Mouse (Mus musculus) liver, embryonic 14.5 days (tissue): ENCODE data around the gene Fsd1. TPM values are rescaled to one million over a fixed set of nuclear protein-coding genes. Genes with fewer than 3 reads are reported as not detected.

ENCODE experiments used
- ATAC-seq: fragments of 200-750 bp; cut with Nextera tagmentation; 2 replicates; pipeline ENCODE4 v1.8.0; 2017; ENCODE audit warnings: moderate number of reproducible peaks, mild to moderate bottlenecking, moderate library complexity; ENCODE audit not compliant: insufficient read depth
- DNase-seq, 3 experiments: peaks; one replicate each; pipeline ENCODE4 v3.0.0-alpha.2; 2012 to 2013; ENCODE audit warnings: low read depth in 3 of 3, low spot score in 3 of 3
- H3K27ac ChIP-seq: fragments of 300-500 bp; sonication (generic); 2 replicates; pipeline ENCODE4 v1.5.1; 2014; ENCODE audit warnings: moderate library complexity, mild to moderate bottlenecking, control low read depth, inconsistent platforms
- H3K27me3 ChIP-seq: fragments of 300-500 bp; sonication (generic); 2 replicates; pipeline ENCODE4 v1.6.1; 2014; ENCODE audit warnings: mild to moderate bottlenecking, low read length, moderate library complexity; ENCODE audit not compliant: control insufficient read depth, insufficient read depth
- H3K36me3 ChIP-seq: fragments of 300-500 bp; sonication (generic); replicated peaks from 2 replicates; pipeline ENCODE4 v1.6.1; 2014; ENCODE audit warnings: low read depth; ENCODE audit not compliant: control insufficient read depth, insufficient read depth
- H3K4me1 ChIP-seq, 2 experiments: fragments of 200-500 bp in 1 of 2; fragments of 300-500 bp in 1 of 2; sonication (generic) in 1 of 2; replicated peaks; 2 replicates each; pipeline ENCODE4 v1.6.1; 2012 to 2014; ENCODE audit warnings: antibody characterized with exemption in 1 of 2, inconsistent platforms in 1 of 2, low read length in 1 of 2; ENCODE audit not compliant: control insufficient read depth in 2 of 2, insufficient read depth in 2 of 2
- H3K4me2 ChIP-seq: fragments of 300-500 bp; sonication (generic); 2 replicates; pipeline ENCODE4 v1.6.1; 2014; ENCODE audit warnings: low read depth, mild to moderate bottlenecking, control low read depth, moderate library complexity
- H3K4me3 ChIP-seq, 2 experiments: fragments of 200-500 bp in 1 of 2; fragments of 300-500 bp in 1 of 2; sonication (generic) in 1 of 2; 2 replicates each; pipeline ENCODE4 v1.5.1; 2012 to 2014; ENCODE audit warnings: low read depth in 2 of 2, low read length in 2 of 2, mild to moderate bottlenecking in 2 of 2, control low read depth in 1 of 2, inconsistent platforms in 1 of 2, moderate library complexity in 1 of 2; ENCODE audit not compliant: insufficient read depth in 1 of 2
- H3K9ac ChIP-seq: fragments of 300-500 bp; sonication (generic); replicated peaks from 2 replicates; pipeline ENCODE4 v1.6.1; 2014; ENCODE audit warnings: mild to moderate bottlenecking, control low read depth, moderate library complexity
- H3K9me3 ChIP-seq: fragments of 300-500 bp; sonication (generic); 2 replicates; pipeline ENCODE4 v1.6.1; 2016; ENCODE audit warnings: low read length, mixed read lengths; ENCODE audit not compliant: control insufficient read depth
- CTCF ChIP-seq: IDR thresholded peaks from 2 replicates; pipeline ENCODE4 v1.5.1; 2016; ENCODE audit warnings: antibody characterized with exemption, low read depth, control low read depth
- EP300 ChIP-seq: IDR thresholded peaks from 2 replicates; pipeline ENCODE4 v1.6.1; 2016; ENCODE audit warnings: antibody characterized with exemption, low read depth
- WGBS: fragments of 180-500 bp; shearing (Covaris S2); extraction: QIAGEN DNeasy Blood & Tissue Kit; methylation state at CpG from one replicate; pipeline ENCODE4 v1.1.7; 2014; ENCODE audit not compliant: insufficient replicate concordance; 5-methylcytosine and 5-hydroxymethylcytosine counted together
- polyA plus RNA-seq, 2 experiments: library from polyadenylated mRNA; depleted of rRNA in 1 of 2; stranded (reverse) in 1 of 2; unstranded in 1 of 2; fragments of >200 nt; fragmentation: Nextera tagmentation in 1 of 2; extraction: Ambion mirVana in 1 of 2; gene quantifications; 2 replicates each; pipeline versions ENCODE4 v1.2.1 to v1.2.3; 2012 to 2014

Gene Fsd1
- polyA plus RNA-seq, 2 experiments = 0.19 to 0.30 TPM

DNA sequence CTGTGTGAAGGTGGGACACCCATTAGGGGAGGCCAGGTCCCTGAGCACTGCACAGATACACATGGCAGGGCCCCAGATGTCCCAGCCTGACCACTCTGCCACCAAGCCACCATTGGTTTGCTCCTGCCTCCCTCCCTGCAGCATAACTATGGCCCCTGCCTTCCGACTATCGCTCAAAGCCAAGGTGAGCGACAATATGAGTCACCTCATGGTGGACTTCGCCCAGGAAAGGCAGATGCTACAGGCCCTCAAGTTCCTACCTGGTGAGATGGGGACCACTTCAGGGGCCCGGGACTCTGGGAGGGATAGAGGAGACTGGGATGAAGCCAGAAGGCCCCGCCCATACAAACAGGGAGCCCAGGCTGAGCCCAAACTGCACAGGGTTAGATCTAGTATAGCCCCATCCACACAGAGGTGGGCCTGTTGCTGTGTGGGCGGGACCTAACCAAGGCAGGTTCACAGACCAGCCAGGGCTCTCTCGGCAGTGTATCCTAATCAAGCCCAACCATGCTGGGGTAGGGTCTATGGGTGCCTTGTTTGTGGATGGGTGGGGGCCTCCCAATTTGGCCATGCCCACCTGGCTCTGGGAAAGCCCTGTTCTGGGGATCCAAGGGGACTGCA, 4.1 kb downstream of the Fsd1 start:
- H3K27me3 ChIP-seq = peaks cover 10% of the 10 kb centered on the region
- 0 out of 2 replicates have a peak, but pooled peaks have one; percentile 23 for ATAC-seq
- DNase-seq = no peak
- no peak overlapping the region for H3K4me2 ChIP-seq
- 59% methylated on average over 8 of the region's 8 CpGs for WGBS
- H3K9me3 ChIP-seq = no peaks in the 10 kb centered on the region
- H3K4me1 ChIP-seq = no peaks in the 10 kb centered on the region
- H3K27ac ChIP-seq = no peak overlapping the region
- TF ChIP-seq EP300 (no peak), CTCF (no peak)
- H3K4me3 ChIP-seq = no peak overlapping the region
- no peak overlapping the region for H3K9ac ChIP-seq
- no peaks in the 10 kb centered on the region for H3K36me3 ChIP-seq

DNA sequence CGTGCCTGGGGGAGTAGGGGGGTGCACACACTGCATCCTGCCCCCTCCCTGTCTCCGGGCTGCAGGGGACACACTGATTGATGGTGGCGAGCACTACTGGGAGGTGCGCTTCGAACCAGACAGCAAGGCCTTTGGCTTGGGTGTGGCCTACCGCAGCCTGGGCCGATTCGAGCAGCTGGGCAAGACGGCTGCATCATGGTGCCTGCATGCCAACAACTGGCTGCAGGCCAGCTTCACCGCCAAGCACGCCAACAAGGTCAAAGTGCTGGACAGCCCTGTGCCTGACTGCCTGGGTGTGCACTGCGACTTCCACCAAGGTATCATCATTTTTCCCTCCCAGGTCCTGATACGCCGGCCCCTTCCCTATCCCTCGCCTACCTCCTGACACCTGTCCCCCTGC, 9.7 kb downstream of the Fsd1 start:
- no peak overlapping the region for H3K4me2 ChIP-seq
- WGBS = 77% methylated on average over 15 of the region's 15 CpGs

DNA sequence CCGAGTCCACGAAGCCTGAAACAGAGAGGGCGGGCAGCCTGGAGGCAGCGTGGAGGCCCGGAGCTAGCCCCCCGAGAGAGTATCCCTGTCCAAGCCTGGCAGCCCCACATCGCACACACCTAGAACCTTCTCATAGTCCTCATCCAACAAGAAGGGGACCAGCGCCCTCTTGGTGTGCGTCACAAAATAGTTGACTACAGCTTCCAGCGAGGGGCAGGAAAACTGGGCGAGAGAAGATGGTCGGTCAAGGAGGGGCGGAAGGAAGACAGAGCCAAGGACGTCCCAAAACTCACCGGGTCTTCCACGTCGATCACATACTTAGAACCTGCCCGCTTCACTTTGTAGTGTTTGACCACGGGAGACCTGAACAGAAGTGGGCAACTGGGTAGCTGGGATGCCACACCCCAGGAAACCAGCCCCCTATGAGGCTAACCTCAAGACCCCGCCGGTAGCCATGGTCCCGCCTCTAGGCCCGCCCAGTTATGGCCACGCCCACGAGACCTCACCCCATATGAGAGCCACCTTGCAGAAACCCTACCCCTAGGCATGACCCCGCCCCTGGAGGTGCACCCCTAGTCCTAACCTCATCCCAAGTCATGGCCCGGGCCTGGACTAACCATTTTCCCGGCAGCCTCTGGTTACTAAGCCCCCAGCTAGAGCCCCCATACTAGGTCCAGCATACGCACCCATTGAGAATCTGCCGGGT, 13.6 kb downstream of the Fsd1 start:
- H3K9me3 ChIP-seq = no peaks in the 10 kb centered on the region
- DNase-seq (no peak), ATAC-seq (no peak)
- H3K27me3 ChIP-seq = no peaks in the 10 kb centered on the region
- no peak overlapping the region for H3K4me3 ChIP-seq
- WGBS = 11% methylated on average over 30 of the region's 30 CpGs
- no peaks in the 10 kb centered on the region for H3K4me1 ChIP-seq
- H3K36me3 ChIP-seq = no peaks in the 10 kb centered on the region
- H3K27ac ChIP-seq = no peak overlapping the region
- H3K9ac ChIP-seq = no peak overlapping the region
- peak overlapping the region; percentile 31; the same call in 1 of the 2 replicates for H3K4me2 ChIP-seq
- TF ChIP-seq EP300 (no peak), CTCF (no peak)

More for the DNA sequence above, 9.7 kb downstream of the Fsd1 start:
- Histone ChIP-seq H3K27ac (no peak overlapping the region), H3K27me3 (no peaks in the 10 kb centered on the region), H3K36me3 (no peaks in the 10 kb centered on the region), H3K4me1 (no peaks in the 10 kb centered on the region), H3K9ac (no peak overlapping the region), H3K9me3 (no peaks in the 10 kb centered on the region), H3K4me3 (no peak overlapping the region)
- ATAC-seq (no peak), DNase-seq (no peak)
- TF ChIP-seq EP300 (no peak), CTCF (no peak)

DNA sequence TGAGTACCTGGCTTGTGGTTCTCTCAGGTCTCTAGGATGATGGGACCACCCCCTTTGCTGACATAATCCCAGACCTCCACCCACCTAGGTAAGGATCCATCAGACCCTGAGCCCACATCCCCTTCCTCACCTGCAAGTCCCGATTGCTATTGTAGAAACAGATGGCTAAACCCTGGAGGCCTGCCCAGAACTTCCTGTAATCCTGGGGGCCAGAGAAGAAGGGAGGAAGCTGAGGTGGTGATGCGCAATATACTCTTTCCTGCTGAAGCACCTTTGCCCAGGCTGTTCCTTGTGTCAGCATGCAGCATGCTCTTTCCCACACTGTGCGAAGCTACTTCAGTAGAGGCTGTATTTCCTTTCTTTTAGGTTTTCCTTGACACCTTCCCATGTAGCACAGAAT, 16.7 kb downstream of the Fsd1 start:
- no peaks in the 10 kb centered on the region for H3K9me3 ChIP-seq
- no peak overlapping the region for H3K4me2 ChIP-seq
- H3K4me3 ChIP-seq = no peak overlapping the region
- H3K36me3 ChIP-seq = no peaks in the 10 kb centered on the region
- H3K27me3 ChIP-seq = no peaks in the 10 kb centered on the region
- 45% methylated on average over 3 of the region's 3 CpGs for WGBS
- no peak for ATAC-seq
- no peak overlapping the region for H3K27ac ChIP-seq
- peaks cover 0 to 6% of the 10 kb centered on the region in 2 experiments; a peak in 2 of 4 replicates for H3K4me1 ChIP-seq
- H3K9ac ChIP-seq = no peak overlapping the region
- TF ChIP-seq CTCF (no peak), EP300 (no peak)
- no peak for DNase-seq

DNA sequence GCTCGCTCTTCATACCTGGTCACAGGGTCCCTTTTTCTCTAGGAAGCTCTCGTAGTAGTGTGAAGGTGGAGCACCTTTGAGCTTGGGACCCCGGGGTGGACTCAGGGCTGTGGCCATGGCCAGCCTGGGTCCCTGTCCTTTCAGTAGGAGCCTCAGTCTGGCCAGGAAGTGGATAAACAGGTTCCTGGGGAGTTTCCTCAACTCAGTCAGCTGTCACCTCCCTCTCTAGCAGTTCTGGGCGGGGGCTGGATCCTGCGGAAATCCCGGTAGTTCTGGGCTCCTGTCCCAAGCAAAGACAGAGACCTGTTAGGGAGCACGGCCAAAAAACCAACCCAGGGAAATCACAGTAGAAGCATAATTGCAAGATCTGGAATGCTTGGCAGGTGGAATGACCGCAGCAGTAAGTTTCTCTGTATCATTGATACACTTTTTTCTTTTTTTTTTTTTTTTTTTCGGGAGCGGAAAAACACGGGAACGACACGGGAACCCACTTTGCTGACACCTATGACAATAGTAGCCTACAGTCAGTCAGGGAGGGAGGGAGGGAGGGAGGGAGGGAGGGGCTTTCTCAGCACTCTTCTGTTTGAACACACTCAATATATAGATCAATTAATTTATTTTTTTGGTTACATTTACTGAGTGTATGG, 19.2 kb downstream of the Fsd1 start, which contains the start of the genes Stap2 and Mpnd:
Gene Stap2 (minus strand): TSS at position 170 of the 647 bp plus-strand sequence.
Gene Mpnd (plus strand): TSS at position 297 of the 647 bp plus-strand sequence.
- Histone ChIP-seq H3K36me3 (no peaks in the 10 kb centered on the region), H3K4me1 (peaks cover 0 to 18% of the 10 kb centered on the region in 2 experiments; a peak in 3 of 4 replicates), H3K27ac (no peak within 1 kb of the TSS), H3K27me3 (no peaks in the 10 kb centered on the region), H3K4me3 (no peak within 1 kb of the TSS), H3K9ac (no peak within 1 kb of the TSS), H3K9me3 (no peaks in the 10 kb centered on the region), H3K4me2 (peak within 1 kb of the TSS; percentile 20; the same call in 1 of the 2 replicates)
- TF ChIP-seq CTCF (no peak), EP300 (no peak)
- WGBS = 26% methylated on average over 13 of the region's 13 CpGs
- DNase-seq (peak; percentile 72 to 77 (median 73)), ATAC-seq (no peak)
